Mouse (Mus musculus) adrenal gland, postnatal 4 days (tissue): ENCODE results near the gene Gm45021. TPM values are rescaled to one million over a fixed set of nuclear protein-coding genes. Genes with fewer than 3 reads are reported as not detected.
A peak's percentile ranks its signal among the peaks of the same experiment; 100 is the strongest.

Experiments
- DNase-seq, 2 experiments: peaks; one replicate each; pipeline ENCODE4 v3.0.0; 2021 to 2022; ENCODE audit warnings: low spot score in 2 of 2, mixed read lengths in 2 of 2
- long read RNA-seq, 2 experiments: library from polyadenylated mRNA; stranded (forward); transcript quantifications; one replicate each; pipeline ENCODE4 v2.0.0; 2021
- total RNA-seq, 2 experiments: library from RNA; stranded (reverse); gene quantifications; 2 replicates each; pipeline ENCODE4 v1.2.3; 2021

Gene Gm45021
- total RNA-seq: not detected
- long read RNA-seq, experiment 1: 0 reads
- long read RNA-seq, experiment 2: 0 reads

DNA sequence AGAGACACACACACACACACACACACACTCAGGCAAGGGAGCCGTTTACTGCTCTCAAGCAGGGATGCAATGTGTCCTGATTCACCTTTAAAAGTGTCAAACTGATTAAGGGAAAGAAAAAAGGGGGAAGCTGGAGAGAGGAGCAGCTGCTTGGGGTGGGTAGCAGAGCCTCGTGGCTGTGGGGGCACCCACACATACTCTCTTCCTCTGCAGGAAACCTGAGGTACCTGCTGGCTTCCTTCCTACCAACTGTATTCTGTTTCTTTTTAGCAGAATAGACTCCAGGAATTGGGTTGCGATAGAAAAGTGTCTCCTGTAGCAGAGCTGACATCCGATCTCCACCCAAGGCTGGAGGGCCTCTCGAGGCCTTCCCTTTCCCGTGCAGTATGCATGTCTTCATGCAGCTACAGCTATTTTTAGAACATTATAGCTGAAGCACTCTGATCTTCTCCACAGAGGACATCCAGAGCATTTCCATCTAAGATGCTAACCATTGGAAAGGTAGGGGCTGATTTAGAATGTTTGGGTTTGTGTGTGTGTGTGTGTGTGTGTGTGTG, at the start of gene Gm45021:
Gene Gm45021, plus strand, starts transcription at position 417 of the 557 bp plus-strand sequence.
- no peak for DNase-seq

- no peak for DNase-seq
These were observed 49.5 kb upstream of the Gm45021 start for GRCm38 (mm10) chr6:48539860-48540259.

DNA sequence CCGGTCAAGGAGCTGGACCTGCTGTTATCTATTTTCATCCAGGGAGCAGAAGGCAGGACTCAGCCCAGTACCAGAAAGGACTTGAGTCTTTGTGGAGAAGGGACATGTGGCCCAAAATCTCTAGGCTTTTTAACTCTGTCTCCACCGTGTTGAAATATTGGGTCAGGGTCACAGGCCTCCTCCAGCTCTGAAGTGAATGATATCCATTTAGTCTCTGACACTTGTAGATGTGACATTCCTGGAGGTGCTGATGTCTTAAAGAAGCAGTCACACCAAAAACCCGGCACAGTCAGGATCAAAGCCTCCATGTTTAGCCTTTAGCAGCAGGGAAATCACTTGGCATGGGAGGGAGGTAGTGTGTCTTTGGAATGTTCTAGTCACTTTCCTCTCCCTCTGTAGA, 48.7 kb upstream of the Gm45021 start:
- no peak for DNase-seq

DNA sequence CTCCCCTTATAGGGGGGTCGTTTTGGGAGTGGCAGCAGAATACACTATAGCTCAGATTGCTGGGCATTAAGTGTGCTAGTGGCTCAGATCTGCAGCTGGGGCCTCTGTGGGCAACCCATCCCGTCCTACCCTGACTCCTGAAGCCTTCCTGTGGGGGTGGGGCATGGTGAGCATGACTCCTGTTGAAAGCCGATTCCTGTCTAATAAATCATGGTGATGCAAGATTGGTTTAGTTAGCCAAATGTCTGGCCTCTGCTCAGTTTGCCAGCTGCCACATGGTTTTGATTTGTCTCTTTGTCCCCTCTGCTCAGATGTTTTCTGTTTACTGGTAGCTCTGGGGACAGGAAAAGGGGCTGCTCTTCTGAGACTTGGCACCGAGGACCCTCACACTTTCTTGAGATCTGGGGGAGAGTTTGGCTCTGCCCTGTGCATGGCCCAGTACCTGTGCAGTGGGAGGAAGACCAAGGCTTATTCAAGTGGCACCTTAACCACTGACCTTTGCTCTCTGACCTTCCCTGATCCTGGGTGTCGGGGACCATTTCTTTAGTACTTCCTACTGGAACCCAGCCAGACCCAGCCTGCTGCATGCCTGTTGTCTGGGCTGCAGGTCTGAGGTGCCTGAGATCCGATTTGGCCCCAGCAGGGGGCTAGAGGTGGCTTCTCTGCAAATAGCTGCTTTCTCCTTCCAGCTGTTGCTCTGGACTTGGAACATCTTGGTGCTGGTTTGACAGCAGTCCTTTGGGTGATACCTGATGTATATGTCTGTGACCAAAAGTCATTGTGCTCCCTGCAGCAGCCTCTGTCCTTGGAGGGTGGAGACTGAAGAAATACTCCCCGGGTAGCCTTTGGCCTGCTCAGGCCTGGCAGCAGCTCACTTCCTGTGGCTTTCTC, 47.6 kb upstream of the Gm45021 start:
- DNase-seq: peak in 1 of 2 experiments; percentile 39

DNA sequence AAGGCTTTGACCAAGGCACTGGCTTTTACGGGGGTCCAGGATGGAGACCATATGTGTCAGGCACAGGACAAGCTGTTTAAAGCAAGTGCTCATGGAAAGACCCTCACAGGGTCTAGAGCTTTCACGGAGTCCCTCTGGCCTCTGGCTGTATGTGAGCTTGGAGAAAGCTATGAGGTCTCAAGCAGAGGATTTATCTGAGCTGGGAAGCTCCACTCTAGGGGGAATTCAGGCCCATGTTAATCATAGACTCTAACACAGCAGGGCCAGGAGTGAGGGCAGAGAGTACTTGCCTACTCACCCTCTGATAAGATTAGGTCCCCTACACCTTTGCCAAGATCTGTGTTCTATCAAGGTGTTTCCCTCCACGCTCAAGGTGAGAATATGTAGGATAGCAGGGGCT, 46.8 kb upstream of the Gm45021 start:
- no peak for DNase-seq

DNA sequence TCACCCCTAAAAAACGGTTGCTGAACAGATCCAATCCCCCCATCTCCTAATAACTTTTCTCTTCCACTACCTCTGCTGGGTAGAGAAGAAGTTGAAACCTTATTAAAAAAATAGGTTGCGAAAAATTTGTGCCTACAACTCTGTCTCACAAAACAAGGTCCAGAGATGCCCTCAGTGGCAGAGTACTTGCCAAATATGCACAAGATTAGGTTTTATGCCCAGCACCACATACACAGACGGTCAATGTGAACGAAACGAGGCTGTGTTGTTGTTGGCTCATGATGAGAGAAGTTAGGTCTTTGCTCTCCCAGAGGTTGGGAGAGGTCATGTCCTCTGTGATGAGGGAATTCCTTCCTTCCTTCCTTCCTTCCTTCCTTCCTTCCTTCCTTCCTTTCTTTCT, 44.2 kb upstream of the Gm45021 start:
- DNase-seq: no peak

- no peak for DNase-seq
These were observed 43.1 kb upstream of the Gm45021 start for GRCm38 (mm10) chr6:48546271-48546670.

GRCm38 (mm10) chr6:48546858-48547257, 42.6 kb upstream of the Gm45021 start:
- DNase-seq: no peak

- no peak for DNase-seq
These were observed 41.1 kb upstream of the Gm45021 start for GRCm38 (mm10) chr6:48548314-48548713.

- DNase-seq: no peak
These were observed 36.5 kb upstream of the Gm45021 start for GRCm38 (mm10) chr6:48552918-48553317.

DNA sequence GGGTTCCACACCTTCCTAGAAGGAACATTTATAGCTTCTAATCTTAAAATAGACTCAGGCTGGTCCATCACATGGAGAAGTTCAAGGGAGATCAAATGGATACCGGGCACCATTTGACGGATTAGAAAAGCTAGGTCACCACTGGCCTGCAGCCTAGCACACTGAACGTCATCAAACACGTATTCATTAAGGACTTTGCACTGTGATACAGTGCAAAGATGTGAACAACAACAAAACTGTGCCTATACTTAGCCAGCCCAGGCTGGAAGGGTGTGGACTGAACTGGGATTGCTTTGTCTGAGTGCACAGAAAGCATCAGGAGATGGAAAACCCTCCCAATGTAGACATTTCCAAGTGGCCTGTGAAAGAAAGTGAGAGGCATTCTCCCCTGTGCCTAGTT, 35.6 kb upstream of the Gm45021 start:
- no peak for DNase-seq

DNA sequence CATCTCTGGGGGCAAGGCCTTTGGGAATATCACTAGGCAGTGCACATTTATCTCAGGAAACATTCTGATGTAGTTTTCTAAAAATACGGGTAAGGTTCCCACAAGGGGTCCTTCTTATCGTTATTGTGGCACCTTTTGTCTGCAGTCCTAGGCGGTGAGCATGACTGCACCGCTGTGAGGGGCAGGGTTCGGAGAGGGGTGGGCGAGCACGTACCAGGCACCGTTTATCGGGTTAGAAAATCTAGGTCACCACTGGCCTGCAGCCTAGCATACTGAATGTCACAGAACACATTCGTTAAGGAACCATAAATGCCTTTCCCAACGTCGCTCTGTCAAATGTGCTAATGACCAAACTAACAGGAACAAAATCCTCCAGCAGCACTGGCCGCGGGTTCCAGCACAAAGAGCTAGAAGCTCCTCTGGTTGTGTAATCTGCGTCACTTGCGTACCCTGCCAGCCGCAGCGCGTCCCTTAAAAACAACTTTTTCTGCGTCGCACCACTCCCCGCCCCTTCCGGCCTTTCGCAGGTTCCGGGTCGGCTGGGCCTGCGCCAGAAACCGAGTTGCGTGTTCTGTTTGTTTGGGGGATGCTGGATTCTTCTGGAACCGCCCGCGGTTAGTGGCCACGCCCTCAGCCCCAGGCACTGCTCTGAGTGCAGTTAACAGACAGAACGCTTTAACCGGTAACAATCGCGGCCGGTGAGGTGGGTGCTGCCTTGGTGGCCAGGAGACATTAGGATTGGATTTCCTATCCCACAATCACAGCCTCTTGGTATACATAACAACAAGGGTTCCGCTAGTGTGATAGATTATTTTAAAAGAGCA, 34.9 kb upstream of the Gm45021 start, which contains the start of gene Lrrc61:
Gene Lrrc61, plus strand, starts transcription at position 517 of the 824 bp plus-strand sequence.
- peak; percentile 93 to 97 for DNase-seq

GRCm38 (mm10) chr6:48555104-48555890, 34.1 kb upstream of the Gm45021 start:
- DNase-seq: no peak

- no peak for DNase-seq
These were observed 33.5 kb upstream of the Gm45021 start for GRCm38 (mm10) chr6:48555956-48556355.

GRCm38 (mm10) chr6:48565693-48566310, 23.6 kb upstream of the Gm45021 start:
- DNase-seq: no peak

DNA sequence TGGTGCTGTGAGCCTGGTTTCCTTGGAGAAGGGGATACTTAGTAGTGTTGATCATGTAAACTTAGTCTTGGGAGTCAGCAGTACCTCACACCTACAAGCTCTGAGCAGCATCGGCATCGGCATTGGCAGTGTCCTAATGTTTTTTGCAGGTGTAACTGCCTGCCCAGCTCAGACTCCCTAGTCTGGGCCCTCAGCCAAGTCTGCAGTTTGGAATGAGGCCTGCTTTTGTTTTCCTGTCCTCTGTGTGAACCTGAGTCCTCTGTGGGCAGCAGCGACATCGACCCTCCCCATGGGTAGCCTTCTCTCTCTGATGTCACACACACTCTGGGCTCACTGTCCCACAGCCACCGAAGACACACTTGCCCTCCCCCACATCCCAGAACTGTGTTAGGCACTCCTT, 23.1 kb upstream of the Gm45021 start:
- DNase-seq: no peak

- DNase-seq: peak in 1 of 2 experiments; percentile 39
These were observed 21.1 kb upstream of the Gm45021 start for GRCm38 (mm10) chr6:48568036-48568984.

GRCm38 (mm10) chr6:48569065-48569807, 20.2 kb upstream of the Gm45021 start:
- DNase-seq: no peak
